Mouse (Mus musculus) MN1 (cell line): ENCODE measurements around the gene Olfr819.
"Not testable (repeated sequence)": the region's sequence is repeated elsewhere in the genome, so short reads cannot be mapped to it uniquely, and the experiment has no call there.

Experiments used
- DNase-seq: peaks from one replicate; pipeline ENCODE4 v3.0.0-alpha.2; 2016; ENCODE audit warnings: low spot score

Gene Olfr819

GRCm38 (mm10) chr10:129967166-129967565 is at the start of gene Olfr819:
Gene Olfr819 (minus strand): TSS chr10:129967266.
- DNase-seq = not testable (repeated sequence)

GRCm38 (mm10) chr10:130012321-130012720 is 45.3 kb upstream of the Olfr819 start, which contains the start of gene Olfr820:
Gene Olfr820 (plus strand): TSS chr10:130012621.
- DNase-seq = no peak

- DNase-seq = not testable (repeated sequence)
Measured at GRCm38 (mm10) chr10:130005366-130005765, 38.3 kb upstream of the Olfr819 start.

- not testable (repeated sequence) for DNase-seq
Measured at GRCm38 (mm10) chr10:130004104-130004503, 37.0 kb upstream of the Olfr819 start.

GRCm38 (mm10) chr10:129984962-129985361 is 17.9 kb upstream of the Olfr819 start, which contains the start of gene Gm10310:
Gene Gm10310 (minus strand): TSS chr10:129985062.
- DNase-seq = not testable (repeated sequence)

- DNase-seq = not testable (repeated sequence)
Measured at GRCm38 (mm10) chr10:129981867-129982266, 14.8 kb upstream of the Olfr819 start.

GRCm38 (mm10) chr10:129976040-129976439 is 9.0 kb upstream of the Olfr819 start, which contains the start of gene Olfr247:
Gene Olfr247 (minus strand): TSS chr10:129976140.
- not testable (repeated sequence) for DNase-seq

GRCm38 (mm10) chr10:129972994-129973393 is 5.9 kb upstream of the Olfr819 start:
- DNase-seq = not testable (repeated sequence)

GRCm38 (mm10) chr10:129966232-129966631 is 834 bp downstream of the Olfr819 start:
- not testable (repeated sequence) for DNase-seq

GRCm38 (mm10) chr10:129949000-129949399 is 18.1 kb downstream of the Olfr819 start, which contains the start of gene Olfr818:
Gene Olfr818 (minus strand): TSS chr10:129949100.
- no peak for DNase-seq

GRCm38 (mm10) chr10:129915497-129915896 is 51.6 kb downstream of the Olfr819 start, which contains the start of gene Olfr816:
Gene Olfr816 (minus strand): TSS chr10:129915597.
- no peak for DNase-seq
